Mouse (Mus musculus): ENCODE measurements around the gene Tpp2. TPM values are rescaled to one million over a fixed set of nuclear protein-coding genes. Genes with fewer than 3 reads are reported as not detected.
"Not testable (repeated sequence)": the region's sequence is repeated elsewhere in the genome, so short reads cannot be mapped to it uniquely, and the experiment has no call there.

Tpp2 gene
- total RNA-seq, 1 experiment from 2014 or later, result 103 TPM

- no peak for ATAC-seq (replicated peaks in 1 of 2; ENCODE audit: insufficient read depth in 1 of 2, low FRiP score in 2 of 2, low TSS enrichment in 1 of 2, low read depth in 1 of 2, poor library complexity in 2 of 2, severe bottlenecking in 2 of 2)
Measured at GRCm38 (mm10) chr1:43971089-43971488, 37.6 kb downstream of the Tpp2 start.

GRCm38 (mm10) chr1:43996914-43997589 lies 63.6 kb downstream of the Tpp2 start:
- ATAC-seq (replicated peaks in 1 of 2; ENCODE audit: insufficient read depth in 1 of 2, low FRiP score in 2 of 2, low TSS enrichment in 1 of 2, low read depth in 1 of 2, poor library complexity in 2 of 2, severe bottlenecking in 2 of 2), result no peak

GRCm38 (mm10) chr1:44004513-44004912 lies 71.1 kb downstream of the Tpp2 start:
- ATAC-seq (replicated peaks in 1 of 2; ENCODE audit: insufficient read depth in 1 of 2, low FRiP score in 2 of 2, low TSS enrichment in 1 of 2, low read depth in 1 of 2, poor library complexity in 2 of 2, severe bottlenecking in 2 of 2), result no peak

- no peak for ATAC-seq (replicated peaks in 1 of 2; ENCODE audit: insufficient read depth in 1 of 2, low FRiP score in 2 of 2, low TSS enrichment in 1 of 2, low read depth in 1 of 2, poor library complexity in 2 of 2, severe bottlenecking in 2 of 2)
Measured at GRCm38 (mm10) chr1:44015556-44015955, 82.1 kb downstream of the Tpp2 start.

GRCm38 (mm10) chr1:44019934-44020333 lies 86.5 kb downstream of the Tpp2 start, which contains the start of gene Mettl21c:
TSS of gene Mettl21c (minus strand) at chr1:44020034.
- no peak for ATAC-seq (replicated peaks in 1 of 2; ENCODE audit: insufficient read depth in 1 of 2, low FRiP score in 2 of 2, low TSS enrichment in 1 of 2, low read depth in 1 of 2, poor library complexity in 2 of 2, severe bottlenecking in 2 of 2)

- ATAC-seq (replicated peaks in 1 of 2; ENCODE audit: insufficient read depth in 1 of 2, low FRiP score in 2 of 2, low TSS enrichment in 1 of 2, low read depth in 1 of 2, poor library complexity in 2 of 2, severe bottlenecking in 2 of 2), result no peak
Measured at GRCm38 (mm10) chr1:44022656-44023055, 89.2 kb downstream of the Tpp2 start.

- no peak for ATAC-seq (replicated peaks in 1 of 2; ENCODE audit: insufficient read depth in 1 of 2, low FRiP score in 2 of 2, low TSS enrichment in 1 of 2, low read depth in 1 of 2, poor library complexity in 2 of 2, severe bottlenecking in 2 of 2)
Measured at GRCm38 (mm10) chr1:44027651-44028050, 94.2 kb downstream of the Tpp2 start.

GRCm38 (mm10) chr1:44032213-44032612 lies 98.8 kb downstream of the Tpp2 start:
- ATAC-seq (replicated peaks in 1 of 2; ENCODE audit: insufficient read depth in 1 of 2, low FRiP score in 2 of 2, low TSS enrichment in 1 of 2, low read depth in 1 of 2, poor library complexity in 2 of 2, severe bottlenecking in 2 of 2), result no peak

GRCm38 (mm10) chr1:44032948-44033347 lies 99.5 kb downstream of the Tpp2 start:
- ATAC-seq (replicated peaks in 1 of 2; ENCODE audit: insufficient read depth in 1 of 2, low FRiP score in 2 of 2, low TSS enrichment in 1 of 2, low read depth in 1 of 2, poor library complexity in 2 of 2, severe bottlenecking in 2 of 2), result no peak

GRCm38 (mm10) chr1:44041797-44042554 lies 108.5 kb downstream of the Tpp2 start:
- ATAC-seq (replicated peaks in 1 of 2; ENCODE audit: insufficient read depth in 1 of 2, low FRiP score in 2 of 2, low TSS enrichment in 1 of 2, low read depth in 1 of 2, poor library complexity in 2 of 2, severe bottlenecking in 2 of 2), result peak; percentile 86

GRCm38 (mm10) chr1:44042555-44042915 lies 109.1 kb downstream of the Tpp2 start:
- peak; percentile 22 to 39; a peak in 3 of 4 replicates for ATAC-seq (replicated peaks in 1 of 2; ENCODE audit: insufficient read depth in 1 of 2, low FRiP score in 2 of 2, low TSS enrichment in 1 of 2, low read depth in 1 of 2, poor library complexity in 2 of 2, severe bottlenecking in 2 of 2)

- not testable (repeated sequence) for ATAC-seq (replicated peaks in 1 of 2; ENCODE audit: insufficient read depth in 1 of 2, low FRiP score in 2 of 2, low TSS enrichment in 1 of 2, low read depth in 1 of 2, poor library complexity in 2 of 2, severe bottlenecking in 2 of 2)
Measured at GRCm38 (mm10) chr1:44045689-44046088, 112.2 kb downstream of the Tpp2 start.

- no peak for ATAC-seq (replicated peaks in 1 of 2; ENCODE audit: insufficient read depth in 1 of 2, low FRiP score in 2 of 2, low TSS enrichment in 1 of 2, low read depth in 1 of 2, poor library complexity in 2 of 2, severe bottlenecking in 2 of 2)
Measured at GRCm38 (mm10) chr1:44046556-44046955, 113.1 kb downstream of the Tpp2 start.

Other genes starting within 250 kb of the Tpp2 start
- gene 1500015O10Rik, start 203.0 kb upstream of the Tpp2 start, total RNA-seq (2017), result not detected in 2 replicates
- 27.6 and 43.6 TPM in 2 replicates for gene Uxs1, start 105.8 kb upstream of the Tpp2 start, total RNA-seq (2017)
- gene Mettl21c, start 86.4 kb downstream of the Tpp2 start, total RNA-seq (2017), result 0.06 TPM in 1 of 2 replicates, not detected in the other
- gene Gm8251, start 128.3 kb downstream of the Tpp2 start, total RNA-seq (2017), result 0.44 and 0.65 TPM in 2 replicates
- 32.3 and 50.5 TPM in 2 replicates for gene Tex30, start 168.8 kb downstream of the Tpp2 start, total RNA-seq (2017)
- 25.1 and 26.5 TPM in 2 replicates for gene Kdelc1, start 185.2 kb downstream of the Tpp2 start, total RNA-seq (2017)
- 23.8 and 29.0 TPM in 2 replicates for gene Bivm, start 185.3 kb downstream of the Tpp2 start, total RNA-seq (2017)
- 16.2 and 18.8 TPM in 2 replicates for gene Ercc5, start 214.1 kb downstream of the Tpp2 start, total RNA-seq (2017)

All from hematopoietic stem cell, adult 5-6 weeks (primary cell).